Mouse (Mus musculus) heart, adult 2 months (tissue): ENCODE measurements at regions not wholly inside any gene's neighbourhood (a gene's known extent, or its start where the extent isn't known, plus 50 kb on each side); places are given as distances from the start of the nearest gene placed in this dataset.

Source experiments
- CTCF ChIP-seq: fragments of 200-600 bp; IDR thresholded peaks from 2 replicates; pipeline ENCODE4 v1.8.1; 2022; ENCODE audit warnings: antibody characterized with exemption, mild to moderate bottlenecking, moderate library complexity
- POLR2A ChIP-seq: fragments of 200-500 bp; IDR thresholded peaks from 2 replicates; pipeline ENCODE4 v1.6.1; 2011; ENCODE audit warnings: mild to moderate bottlenecking, low read depth, low read length, control low read depth; ENCODE audit not compliant: insufficient read depth

- TF ChIP-seq CTCF (no peak), POLR2A (no peak)
Observed at GRCm38 (mm10) chr1:185648926-185649325, 194.3 kb downstream of the Slc30a10 start.
